Mouse (Mus musculus) myocyte (in vitro differentiated cells): ENCODE measurements around the gene Hist1h3d. TPM values are rescaled to one million over a fixed set of nuclear protein-coding genes. Genes with fewer than 3 reads are reported as not detected.
A peak's percentile ranks its signal among the peaks of the same experiment; 100 is the strongest.
"Not testable (repeated sequence)": the region's sequence is repeated elsewhere in the genome, so short reads cannot be mapped to it uniquely, and the experiment has no call there.

ENCODE experiments used
- H3K27me3 ChIP-seq: one replicate; pipeline ENCODE4 v1.6.1; 2011; ENCODE audit not compliant: control insufficient read depth, insufficient read depth, insufficient read length
- H3K36me3 ChIP-seq: one replicate; pipeline ENCODE4 v1.6.1; 2011; ENCODE audit not compliant: control insufficient read depth, insufficient read depth
- H3K4me2 ChIP-seq: one replicate; pipeline ENCODE4 v1.6.1; 2011; ENCODE audit warnings: low read depth, control low read depth
- H3K4me3 ChIP-seq: one replicate; pipeline ENCODE4 v1.5.1; 2011; ENCODE audit warnings: mild to moderate bottlenecking, control low read depth, moderate library complexity
- H3K79me2 ChIP-seq: one replicate; pipeline ENCODE4 v1.6.1; 2011; ENCODE audit not compliant: control insufficient read depth, insufficient read depth
- H3ac ChIP-seq: one replicate; pipeline ENCODE4 v1.6.1; 2011; ENCODE audit not compliant: control insufficient read depth, insufficient read length
- CEBPB ChIP-seq: IDR thresholded peaks from 2 replicates; pipeline ENCODE4 v1.6.1; 2011; ENCODE audit warnings: mild to moderate bottlenecking, moderate library complexity; ENCODE audit not compliant: poor library complexity, insufficient read depth, severe bottlenecking
- E2F4 ChIP-seq: IDR thresholded peaks from one replicate; pipeline ENCODE4 v1.6.1; 2011; ENCODE audit warnings: mild to moderate bottlenecking, control low read depth, moderate library complexity; ENCODE audit not compliant: insufficient read depth
- MAX ChIP-seq: IDR thresholded peaks from one replicate; pipeline ENCODE4 v1.6.1; 2011; ENCODE audit warnings: low read depth, mild to moderate bottlenecking, control low read depth
- MYOD1 ChIP-seq, 3 experiments: IDR thresholded peaks; one replicate each; pipeline ENCODE4 v1.6.1; 2011; ENCODE audit warnings: control low read depth in 2 of 3, low read depth in 2 of 3, mild to moderate bottlenecking in 2 of 3, moderate library complexity in 1 of 3; ENCODE audit not compliant: insufficient read length in 2 of 3, control insufficient read depth in 1 of 3
- MYOG ChIP-seq, 3 experiments: IDR thresholded peaks; one replicate each; pipeline ENCODE4 v1.6.1; 2011; ENCODE audit warnings: control low read depth in 2 of 3, low read depth in 2 of 3, mild to moderate bottlenecking in 2 of 3; ENCODE audit not compliant: insufficient read length in 2 of 3, control insufficient read depth in 1 of 3, insufficient read depth in 1 of 3
- POLR2A ChIP-seq: IDR thresholded peaks from one replicate; pipeline ENCODE4 v1.6.1; 2011; ENCODE audit warnings: low read depth, mild to moderate bottlenecking, control low read depth, moderate library complexity; ENCODE audit not compliant: insufficient read length
- POLR2AphosphoS2 ChIP-seq: IDR thresholded peaks from one replicate; pipeline ENCODE4 v1.6.1; 2011; ENCODE audit warnings: low read depth, control low read depth; ENCODE audit not compliant: insufficient read length
- REST ChIP-seq: IDR thresholded peaks from one replicate; pipeline ENCODE4 v1.6.1; 2011; ENCODE audit warnings: mild to moderate bottlenecking, control low read depth, moderate library complexity; ENCODE audit not compliant: insufficient read depth, insufficient read length
- SRF ChIP-seq: IDR thresholded peaks from one replicate; pipeline ENCODE4 v1.6.1; 2011; ENCODE audit warnings: low read depth; ENCODE audit not compliant: control insufficient read depth, insufficient read length
- TCF12 ChIP-seq: IDR thresholded peaks from one replicate; pipeline ENCODE4 v1.6.1; 2011; ENCODE audit warnings: mild to moderate bottlenecking, control low read depth; ENCODE audit not compliant: poor library complexity, insufficient read depth, severe bottlenecking
- TCF3 ChIP-seq: IDR thresholded peaks from one replicate; pipeline ENCODE4 v1.6.1; 2011; ENCODE audit warnings: low read depth, control low read depth; ENCODE audit not compliant: insufficient read length
- USF1 ChIP-seq: IDR thresholded peaks from one replicate; pipeline ENCODE4 v1.6.1; 2011; ENCODE audit warnings: low read depth, mild to moderate bottlenecking, control low read depth, moderate library complexity
- polyA plus RNA-seq: library from polyadenylated mRNA; unstranded; fragments of >200 nt; fragmentation: generic; extraction: Trizol; gene quantifications from one replicate; pipeline ENCODE4 v1.2.1, GENCODE M21; 2012; ENCODE audit warnings: missing spikeins

Gene Hist1h3d
- polyA plus RNA-seq, 1 experiment = 2.5 TPM

GRCm38 (mm10) chr13:23555839-23556416 is 19.6 kb upstream of the Hist1h3d start:
- Histone ChIP-seq H3K36me3 (no peaks in the 10 kb centered on the region), H3K79me2 (no peaks in the 10 kb centered on the region), H3K4me2 (peak overlapping the region; percentile 96), H3ac (peak overlapping the region; percentile 9), H3K4me3 (peak overlapping the region; percentile 52), H3K27me3 (no peaks in the 10 kb centered on the region)
- no peak for TF ChIP-seq USF1
- TF ChIP-seq TCF12 = no peak
- TF ChIP-seq POLR2AphosphoS2 = peak; percentile 64
- no peak for TF ChIP-seq MYOD1 (IDR thresholded peaks at IDR 0.05; ENCODE audit: control insufficient read depth in 1 of 3, insufficient read length in 2 of 3, low read depth in 2 of 3)
- peak; percentile 25 for TF ChIP-seq MAX
- TF ChIP-seq POLR2A = peak; percentile 50
- TF ChIP-seq REST = no peak
- no peak for TF ChIP-seq TCF3
- TF ChIP-seq SRF = no peak
- no peak for TF ChIP-seq MYOG (IDR thresholded peaks at IDR 0.05; ENCODE audit: control insufficient read depth in 1 of 3, insufficient read depth in 1 of 3, insufficient read length in 2 of 3, low read depth in 2 of 3)

- TF ChIP-seq REST (no peak), TCF12 (no peak), POLR2A (no peak), TCF3 (no peak), POLR2AphosphoS2 (no peak), USF1 (no peak), MYOD1 (IDR thresholded peaks at IDR 0.05; ENCODE audit: control insufficient read depth in 1 of 3, insufficient read length in 2 of 3, low read depth in 2 of 3) (no peak), CEBPB (no peak), MAX (no peak), SRF (no peak)
- no peaks in the 10 kb centered on the region for H3K79me2 ChIP-seq
- no peaks in the 10 kb centered on the region for H3K36me3 ChIP-seq
- H3K4me3 ChIP-seq = peak overlapping the region; percentile 52
- H3ac ChIP-seq = no peak overlapping the region
- peak overlapping the region; percentile 68 for H3K4me2 ChIP-seq
- H3K27me3 ChIP-seq = no peaks in the 10 kb centered on the region
Observed at GRCm38 (mm10) chr13:23556906-23557305, 18.7 kb upstream of the Hist1h3d start.

- H3K79me2 ChIP-seq, H3K4me2 ChIP-seq, H3K4me3 ChIP-seq, H3K36me3 ChIP-seq, H3ac ChIP-seq, H3K27me3 ChIP-seq: not testable (repeated sequence)
Observed at GRCm38 (mm10) chr13:23560699-23561098, 14.9 kb upstream of the Hist1h3d start.

GRCm38 (mm10) chr13:23561531-23561882 is 14.1 kb upstream of the Hist1h3d start:
- H3ac ChIP-seq, H3K79me2 ChIP-seq, H3K27me3 ChIP-seq, H3K36me3 ChIP-seq: not testable (repeated sequence)
- Histone ChIP-seq H3K4me3 (peak overlapping the region; percentile 28), H3K4me2 (peak overlapping the region; percentile 99)

- H3K79me2 ChIP-seq, H3K36me3 ChIP-seq, H3ac ChIP-seq, H3K27me3 ChIP-seq: not testable (repeated sequence)
- H3K4me3 ChIP-seq = peak within 1 kb of the TSS; percentile 28
- TF ChIP-seq POLR2AphosphoS2 = peak; percentile 95
- H3K4me2 ChIP-seq = peak within 1 kb of the TSS; percentile 99
Observed at GRCm38 (mm10) chr13:23561883-23562659, 13.5 kb upstream of the Hist1h3d start, which contains the start of gene Hist1h3e. TSS of gene Hist1h3e (minus strand) at chr13:23562369.

GRCm38 (mm10) chr13:23562699-23563462 is 12.7 kb upstream of the Hist1h3d start:
- no peaks in the 10 kb centered on the region for H3K27me3 ChIP-seq
- H3K4me3 ChIP-seq = peak overlapping the region; percentile 28
- H3K79me2 ChIP-seq = no peaks in the 10 kb centered on the region
- H3K4me2 ChIP-seq = peak overlapping the region; percentile 99
- H3K36me3 ChIP-seq = no peaks in the 10 kb centered on the region
- H3ac ChIP-seq = no peak overlapping the region
- TF ChIP-seq TCF12 = no peak
- no peak for TF ChIP-seq POLR2A
- TF ChIP-seq POLR2AphosphoS2 = no peak
- TF ChIP-seq MYOG (IDR thresholded peaks at IDR 0.05; ENCODE audit: control insufficient read depth in 1 of 3, insufficient read depth in 1 of 3, insufficient read length in 2 of 3, low read depth in 2 of 3) = no peak
- TF ChIP-seq USF1 = no peak
- no peak for TF ChIP-seq CEBPB
- no peak for TF ChIP-seq MAX
- no peak for TF ChIP-seq TCF3
- no peak for TF ChIP-seq SRF
- no peak for TF ChIP-seq REST
- TF ChIP-seq MYOD1 (IDR thresholded peaks at IDR 0.05; ENCODE audit: control insufficient read depth in 1 of 3, insufficient read length in 2 of 3, low read depth in 2 of 3) = no peak
- TF ChIP-seq E2F4 = no peak
